Mouse (Mus musculus): ENCODE data around the gene Uba1.

The Uba1 gene

GRCm38 (mm10) chrX:20658026-20658652 is at the start of gene Uba1:
Gene Uba1 (plus strand): TSS chrX:20658326.
- DNase-seq: peak; percentile 69

DNA sequence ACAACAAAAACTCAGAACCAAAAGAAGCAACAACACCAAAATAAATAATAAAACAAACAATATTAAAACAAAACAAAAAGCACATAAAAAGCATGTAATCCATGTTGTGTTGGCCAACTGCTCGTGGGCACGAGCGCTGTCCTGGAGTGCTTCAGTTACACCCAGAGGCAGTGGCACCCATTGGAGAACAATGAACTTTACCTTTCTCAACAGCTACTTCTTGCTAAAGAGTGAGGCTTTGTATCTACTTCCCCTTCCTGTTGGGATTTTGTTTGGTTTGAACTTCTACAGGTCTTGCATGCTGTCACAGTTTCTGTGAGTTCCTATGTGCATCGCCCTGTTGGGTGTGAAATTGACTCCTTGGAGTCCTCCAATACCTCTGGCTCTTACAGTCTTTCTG is 49.6 kb upstream of the Uba1 start:
- no peak for DNase-seq

- DNase-seq: no peak
Observed at GRCm38 (mm10) chrX:20616861-20617175, 41.3 kb upstream of the Uba1 start.

DNA sequence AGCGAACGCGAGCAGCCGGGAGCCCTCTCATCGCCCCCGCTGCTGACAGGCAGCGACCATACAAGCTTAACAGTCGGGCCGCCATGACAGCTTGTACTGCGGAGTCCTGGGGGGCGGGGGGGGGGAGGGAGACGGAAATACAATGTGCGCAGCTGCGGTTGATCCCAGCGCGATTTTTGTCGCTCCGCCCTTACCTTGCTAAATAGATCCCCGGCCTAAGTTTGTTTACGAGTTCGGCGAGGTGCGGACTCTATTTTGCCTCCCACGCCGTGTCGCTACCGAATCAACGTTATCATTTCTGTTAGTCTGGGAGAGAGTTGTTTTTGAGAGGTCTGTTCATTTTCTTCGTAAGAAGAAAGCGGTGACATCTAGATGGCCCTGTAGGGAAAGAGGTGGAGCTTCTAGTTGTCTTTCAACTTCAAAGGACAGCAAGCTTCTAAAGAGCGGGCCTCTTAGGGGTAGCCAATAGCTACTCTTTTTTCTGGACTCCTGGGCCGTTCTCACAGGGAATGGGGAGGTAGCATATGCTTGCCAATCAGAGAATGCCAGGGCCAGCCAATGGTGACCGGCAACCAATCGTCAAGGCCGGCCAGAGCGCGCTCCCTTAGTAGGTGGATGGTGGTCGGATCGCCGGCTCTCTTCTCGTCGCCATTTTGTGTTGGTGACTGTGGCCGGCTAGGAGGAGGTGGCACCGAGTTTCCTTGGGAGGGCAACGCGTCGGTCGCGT is 40.8 kb upstream of the Uba1 start, which contains the start of the genes Rbm10 and Ndufb11:
Gene Rbm10, plus strand, starts transcription at position 328 of the 727 bp plus-strand sequence.
Gene Ndufb11, minus strand, starts transcription at position 444 of the 727 bp plus-strand sequence.
- peak; percentile 93 for DNase-seq

- no peak for DNase-seq
Observed at GRCm38 (mm10) chrX:20617903-20618399, 40.2 kb upstream of the Uba1 start.

DNA sequence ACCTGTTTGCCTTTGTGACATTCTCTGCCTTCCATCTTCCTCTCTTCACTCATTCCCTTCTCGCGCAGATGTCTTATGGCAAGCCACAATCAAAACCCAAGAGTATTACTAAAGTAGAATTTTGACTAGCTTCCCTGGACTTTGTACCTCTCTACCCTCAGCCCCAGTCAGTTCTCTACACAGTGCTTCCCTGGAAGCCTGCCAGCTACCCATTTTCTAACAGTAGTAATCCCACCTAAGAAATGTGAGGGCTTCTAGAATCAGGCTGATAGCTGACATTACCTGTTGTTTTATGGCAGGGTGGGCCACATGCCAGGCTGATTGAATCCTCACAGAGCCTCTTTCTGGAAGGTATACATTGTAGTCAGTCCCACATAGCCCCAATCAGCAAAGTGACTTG is 20.0 kb upstream of the Uba1 start:
- no peak for DNase-seq

DNA sequence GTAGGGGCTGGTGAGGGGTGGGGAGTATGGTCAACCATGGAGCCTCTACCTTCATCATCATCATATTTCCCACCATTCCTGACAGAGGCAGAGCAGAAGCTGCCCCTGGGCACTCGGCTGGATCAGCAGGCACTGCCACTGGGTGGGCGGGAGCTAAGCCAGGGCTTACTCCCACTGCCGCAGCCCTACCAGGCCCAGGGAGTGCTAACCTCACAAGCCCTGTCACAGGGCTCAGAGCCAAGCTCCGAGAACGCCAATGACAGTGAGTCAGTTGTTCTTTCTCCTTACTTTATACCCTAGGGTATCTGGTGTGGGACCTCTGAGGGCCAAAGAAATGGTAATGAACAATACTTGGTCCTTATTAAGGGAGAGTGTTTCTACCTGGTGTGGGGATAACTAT is 13.3 kb upstream of the Uba1 start:
- DNase-seq: no peak

DNA sequence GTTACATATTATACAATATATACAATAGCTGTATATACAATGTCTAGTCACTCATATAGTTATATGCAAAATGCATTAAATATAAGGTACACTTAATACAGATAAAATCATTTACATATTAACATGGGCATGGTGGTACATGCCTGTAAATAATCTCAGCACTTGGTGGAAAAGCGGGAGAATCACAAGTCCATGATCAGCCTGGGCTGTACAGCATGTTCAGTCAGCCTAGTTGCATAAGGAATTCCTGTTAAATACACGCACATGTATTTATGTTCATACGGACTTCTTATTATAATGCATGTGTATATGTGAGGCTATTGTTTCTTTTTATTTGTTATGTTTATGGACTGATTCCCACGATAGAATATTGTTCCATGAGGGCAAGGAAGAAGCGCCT is 533 bp upstream of the Uba1 start:
- DNase-seq: no peak

- no peak for DNase-seq
Observed at GRCm38 (mm10) chrX:20658891-20659406, 823 bp downstream of the Uba1 start.

GRCm38 (mm10) chrX:20662317-20662715 is 4.2 kb downstream of the Uba1 start:
- DNase-seq: no peak

DNA sequence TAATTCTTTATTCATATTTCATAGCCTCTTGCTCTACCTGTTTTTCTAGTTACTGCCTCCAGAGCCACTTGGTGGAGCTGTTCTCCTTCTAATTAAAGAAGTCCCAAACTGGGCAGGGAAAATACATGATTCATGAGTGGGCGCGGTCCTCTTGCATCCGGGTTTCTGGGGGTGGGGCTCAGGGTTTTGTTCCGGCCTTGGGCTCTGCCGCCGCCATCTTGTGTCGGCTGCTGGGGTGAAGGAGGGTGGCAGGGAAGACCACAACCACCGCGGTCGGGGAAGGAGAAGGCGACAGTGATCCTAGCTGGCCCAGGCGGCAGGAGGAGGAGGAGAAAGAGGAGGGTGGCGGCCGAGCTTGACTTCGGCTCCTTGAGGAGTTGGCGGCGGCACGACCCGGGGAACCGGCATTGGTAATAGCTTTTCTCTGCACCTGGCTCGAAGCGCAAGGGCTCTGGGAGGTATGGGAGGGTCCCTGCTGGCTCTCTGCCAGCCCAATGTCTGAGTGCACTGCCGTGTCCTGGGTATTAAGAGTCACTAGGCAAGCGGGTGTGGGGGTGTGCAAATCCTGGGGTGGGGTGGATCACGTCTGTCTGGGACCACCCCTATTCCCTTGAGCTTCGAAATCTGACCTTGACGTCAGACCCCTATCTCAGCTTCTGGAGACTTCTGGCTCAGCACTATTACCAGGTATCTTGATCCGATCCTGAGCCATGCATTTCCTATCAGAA is 4.8 kb downstream of the Uba1 start:
- peak; percentile 87 for DNase-seq

DNA sequence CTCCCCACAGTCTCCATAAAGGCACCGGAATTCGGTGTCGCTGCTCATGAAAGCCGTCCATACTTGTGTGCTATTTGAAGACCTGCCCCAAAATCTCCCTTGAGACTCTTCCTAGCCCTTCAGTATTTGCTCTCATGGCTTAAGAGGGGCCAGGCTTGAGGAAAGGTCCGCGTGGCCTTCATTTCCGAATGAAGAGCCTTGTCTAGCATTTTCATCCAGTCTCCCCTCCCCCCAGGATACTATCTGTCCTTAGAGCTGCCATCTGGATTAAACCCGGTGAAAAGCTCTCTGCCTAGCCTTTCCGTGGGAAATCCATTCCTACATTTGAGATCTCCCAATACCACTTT is 5.3 kb downstream of the Uba1 start:
- no peak for DNase-seq

DNA sequence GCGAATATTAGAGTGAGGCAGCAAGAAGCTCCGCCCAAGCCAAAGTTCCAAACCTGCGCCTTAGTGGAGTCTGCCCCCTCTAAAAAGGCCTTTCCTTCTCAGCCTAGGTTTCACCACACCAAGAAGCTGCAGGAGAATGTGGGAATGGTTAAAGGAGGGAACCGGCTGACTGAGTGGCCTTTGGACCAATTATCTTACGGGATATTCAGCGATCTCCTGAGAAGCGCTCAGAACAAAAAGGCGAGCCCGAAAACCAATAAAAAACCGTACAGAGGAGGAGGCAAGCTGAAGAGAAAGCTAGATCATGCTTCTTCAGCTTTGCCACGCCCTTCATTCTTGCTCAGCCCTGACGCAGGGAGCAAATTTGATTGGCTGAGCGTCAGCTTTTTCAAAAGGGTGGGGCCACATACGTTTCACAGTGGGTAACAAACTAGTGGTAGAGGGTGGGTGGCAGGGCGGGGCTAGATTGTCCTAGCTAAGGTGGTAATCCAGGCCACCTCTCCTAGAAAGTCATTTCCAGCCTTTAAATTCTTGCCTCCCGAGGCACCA is 29.5 kb downstream of the Uba1 start, which contains the start of gene Cdk16:
Gene Cdk16, plus strand, starts transcription at position 436 of the 549 bp plus-strand sequence.
- DNase-seq: peak; percentile 95

DNA sequence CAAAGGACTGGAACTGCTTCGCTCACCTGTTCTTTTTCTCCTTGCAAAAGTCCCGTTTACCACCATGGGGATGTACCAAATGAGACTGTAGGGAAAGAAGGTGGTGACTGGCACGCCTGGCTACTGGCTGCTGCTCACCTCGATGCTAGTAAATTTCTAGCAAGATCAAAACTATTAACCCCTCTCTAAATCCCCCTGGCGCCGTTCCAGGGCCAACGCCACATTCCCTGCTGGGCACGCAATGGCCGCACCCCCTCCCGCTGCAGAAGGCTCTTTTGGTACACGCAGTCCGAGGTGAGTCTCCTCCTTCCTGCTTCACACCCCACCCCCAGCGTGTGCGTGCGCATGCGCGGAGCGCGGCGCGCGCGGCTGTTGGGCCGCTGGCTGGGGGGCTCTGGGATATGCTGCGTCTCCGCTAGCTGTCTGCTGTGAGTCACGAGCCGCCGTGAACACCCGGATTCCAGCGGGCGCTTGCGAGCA is 30.0 kb downstream of the Uba1 start:
- DNase-seq: peak; percentile 83

DNA sequence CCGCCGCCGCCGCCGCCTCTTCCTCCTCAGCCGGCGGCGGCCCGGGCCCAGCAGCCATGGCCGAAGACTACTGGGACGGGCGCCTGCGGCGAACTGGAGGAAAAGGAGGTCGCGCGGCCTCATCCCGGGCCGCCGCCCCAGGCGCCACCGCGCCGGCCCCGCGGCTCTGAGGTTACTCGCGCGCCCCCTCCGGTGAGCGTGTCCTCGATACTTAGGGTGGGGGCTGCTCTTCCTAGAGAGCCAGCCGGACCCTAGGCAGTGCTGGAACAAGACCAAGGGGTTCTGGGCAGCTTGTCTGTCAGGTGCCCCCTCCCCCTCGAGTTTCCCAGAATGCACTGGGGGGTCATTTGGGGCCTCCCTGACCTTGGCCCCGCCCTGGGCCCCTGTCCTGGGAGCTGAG is 30.5 kb downstream of the Uba1 start:
- DNase-seq: peak; percentile 57

GRCm38 (mm10) chrX:20691566-20691965 is 33.4 kb downstream of the Uba1 start:
- no peak for DNase-seq

GRCm38 (mm10) chrX:20692616-20693015 is 34.5 kb downstream of the Uba1 start:
- DNase-seq: no peak

- DNase-seq: no peak
Observed at GRCm38 (mm10) chrX:20695842-20696241, 37.7 kb downstream of the Uba1 start.

- no peak for DNase-seq
Observed at GRCm38 (mm10) chrX:20703741-20704290, 45.7 kb downstream of the Uba1 start, which contains the start of gene Usp11. Gene Usp11 (plus strand): TSS chrX:20703906.

- DNase-seq: peak; percentile 75
Observed at GRCm38 (mm10) chrX:20704295-20705082, 46.4 kb downstream of the Uba1 start.

- no peak for DNase-seq
Observed at GRCm38 (mm10) chrX:20705083-20705402, 46.9 kb downstream of the Uba1 start.

GRCm38 (mm10) chrX:20728681-20729080 is 70.6 kb downstream of the Uba1 start:
- no peak for DNase-seq

Data from kidney, adult 11 months (tissue).